Mouse (Mus musculus): Measurements from ENCODE around the gene Rad9a.
"Not testable (repeated sequence)": the region's sequence is repeated elsewhere in the genome, so short reads cannot be mapped to it uniquely, and the experiment has no call there.

Gene Rad9a

GRCm38 (mm10) chr19:4201291-4201909 is at the start of gene Rad9a:
Gene Rad9a (minus strand): TSS chr19:4201662.
- in situ Hi-C loops (cut with MboI, MseI) = no loop called here

DNA sequence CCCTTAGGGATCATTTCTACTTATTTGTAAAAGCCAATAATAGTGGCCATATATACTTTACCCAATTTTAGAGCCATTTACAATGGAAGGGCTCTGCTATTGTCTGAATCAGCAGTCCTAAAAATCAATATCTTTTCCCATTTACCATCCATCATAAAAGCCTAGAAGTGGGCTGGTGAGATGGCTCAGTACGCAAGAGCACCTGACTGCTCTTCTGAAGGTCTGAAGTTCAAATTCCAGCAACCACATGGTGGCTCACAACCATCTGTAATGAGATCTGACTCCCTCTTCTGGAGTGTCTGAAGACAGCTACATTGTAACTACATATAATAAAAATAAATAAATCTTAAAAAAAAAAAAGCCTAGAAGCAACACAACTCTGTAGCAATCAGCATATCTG is 47.2 kb upstream of the Rad9a start:
- in situ Hi-C loops (cut with MboI, MseI) = not testable (repeated sequence)

DNA sequence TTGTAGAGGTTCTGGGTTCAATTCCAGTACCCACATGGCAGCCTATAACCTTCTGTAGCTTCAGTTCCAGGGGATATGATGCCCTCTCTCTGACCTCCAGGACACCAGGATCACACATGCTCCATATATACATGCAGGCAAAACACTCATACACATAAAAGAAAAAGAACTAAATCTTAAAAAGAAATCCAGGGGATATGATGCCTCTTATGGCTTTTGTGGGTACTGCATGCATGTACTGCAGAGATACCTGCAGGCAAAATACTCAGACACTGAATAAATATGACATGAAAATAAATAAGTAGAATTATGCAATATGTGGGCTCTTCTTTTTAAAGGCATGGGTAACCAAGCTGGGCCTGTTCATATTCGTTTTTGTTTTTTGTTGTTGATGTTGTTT is 45.5 kb upstream of the Rad9a start:
- in situ Hi-C loops (cut with MboI, MseI) = no loop called here

GRCm38 (mm10) chr19:4244775-4245174 is 43.3 kb upstream of the Rad9a start:
- in situ Hi-C loops (cut with MboI, MseI) = loop anchor here (5.0 kb wide), 1 partner anchor 37 kb away; no protein-coding TSS in a partner anchor

GRCm38 (mm10) chr19:4242416-4242815 is 41.0 kb upstream of the Rad9a start:
- in situ Hi-C loops (cut with MboI, MseI) = loop anchor here (5.0 kb wide), 1 partner anchor 35 kb away; no protein-coding TSS in a partner anchor

DNA sequence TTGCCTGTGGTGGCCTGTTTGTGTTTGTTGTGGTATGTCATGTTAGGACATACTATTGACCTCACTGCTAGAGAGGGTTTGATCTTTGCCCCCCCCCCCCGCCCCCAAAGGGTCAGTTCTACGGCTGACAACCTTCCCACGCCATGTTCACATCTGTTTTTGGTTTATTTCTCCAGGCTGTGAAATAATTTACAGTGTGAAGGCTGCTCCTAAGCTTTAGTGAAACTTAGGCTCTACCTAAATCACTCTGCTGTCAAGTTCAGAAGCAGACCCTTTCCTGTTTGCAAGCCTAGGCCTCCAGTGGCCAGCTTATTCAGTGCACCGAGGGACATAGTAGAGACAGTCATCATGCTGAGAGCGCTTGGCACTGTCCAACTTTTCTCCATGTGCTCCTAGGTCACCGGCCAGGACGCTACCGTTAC is 38.8 kb upstream of the Rad9a start:
- in situ Hi-C loops (cut with MboI, MseI) = loop anchor here (5.0 kb wide), 1 partner anchor 33 kb away; no protein-coding TSS in a partner anchor

GRCm38 (mm10) chr19:4234548-4234947 is 33.1 kb upstream of the Rad9a start:
- in situ Hi-C loops (cut with MboI, MseI) = no loop called here

- in situ Hi-C loops (cut with MboI, MseI) = no loop called here
Measured at GRCm38 (mm10) chr19:4232651-4233050, 31.2 kb upstream of the Rad9a start.

- in situ Hi-C loops (cut with MboI, MseI) = no loop called here
Measured at GRCm38 (mm10) chr19:4232186-4232572, 30.7 kb upstream of the Rad9a start.

DNA sequence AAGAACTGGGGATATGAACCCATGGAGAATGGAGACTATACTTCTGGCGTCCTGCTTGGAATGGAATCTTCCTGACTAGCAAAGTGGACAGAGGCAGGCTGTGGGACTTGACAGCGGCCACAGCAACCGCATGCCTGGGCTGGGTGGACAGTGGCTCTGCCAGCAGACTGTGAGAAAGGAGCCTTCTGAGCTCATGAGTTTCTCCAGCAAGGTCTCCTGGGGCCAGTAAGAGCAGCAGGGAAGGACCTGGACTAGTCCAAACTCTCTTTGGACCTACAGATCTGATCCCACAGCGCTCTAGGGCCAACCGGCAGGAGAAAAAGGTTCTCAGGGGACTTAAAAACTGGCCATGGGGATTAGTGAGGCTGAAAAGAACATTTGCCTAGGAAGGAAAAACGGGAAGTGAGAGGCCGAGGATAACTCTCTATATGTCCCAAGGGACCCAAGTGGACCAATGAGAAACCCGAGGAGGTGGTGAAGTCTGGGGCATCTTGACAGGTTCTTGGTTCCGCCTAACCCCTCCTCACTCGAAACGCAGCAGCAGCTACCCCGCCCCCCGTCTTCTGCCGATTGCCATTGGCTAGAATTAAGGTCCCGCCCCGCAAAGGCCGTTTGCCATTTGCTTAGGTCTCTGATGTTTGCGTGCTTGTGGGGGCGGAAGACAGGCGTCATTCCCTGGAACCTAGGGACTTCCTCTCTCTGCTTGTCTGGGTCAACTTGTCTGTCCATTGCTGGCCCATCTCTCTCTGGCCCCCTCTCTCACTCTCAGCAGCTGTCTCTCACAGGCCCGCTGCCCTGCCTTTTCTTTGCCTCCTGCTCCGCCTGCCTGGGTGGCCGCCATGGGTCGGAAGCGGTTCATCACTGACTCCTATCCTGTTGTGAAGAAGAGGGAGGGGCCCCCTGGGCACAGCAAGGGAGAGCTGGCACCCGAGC is 30.1 kb upstream of the Rad9a start, which contains the start of gene Pold4:
Gene Pold4, plus strand, starts transcription at position 647 of the 933 bp plus-strand sequence.
- in situ Hi-C loops (cut with MboI, MseI) = no loop called here

- in situ Hi-C loops (cut with MboI, MseI) = no loop called here
Measured at GRCm38 (mm10) chr19:4230415-4230814, 29.0 kb upstream of the Rad9a start.

GRCm38 (mm10) chr19:4229451-4230076 is 28.1 kb upstream of the Rad9a start:
- in situ Hi-C loops (cut with MboI, MseI) = no loop called here

DNA sequence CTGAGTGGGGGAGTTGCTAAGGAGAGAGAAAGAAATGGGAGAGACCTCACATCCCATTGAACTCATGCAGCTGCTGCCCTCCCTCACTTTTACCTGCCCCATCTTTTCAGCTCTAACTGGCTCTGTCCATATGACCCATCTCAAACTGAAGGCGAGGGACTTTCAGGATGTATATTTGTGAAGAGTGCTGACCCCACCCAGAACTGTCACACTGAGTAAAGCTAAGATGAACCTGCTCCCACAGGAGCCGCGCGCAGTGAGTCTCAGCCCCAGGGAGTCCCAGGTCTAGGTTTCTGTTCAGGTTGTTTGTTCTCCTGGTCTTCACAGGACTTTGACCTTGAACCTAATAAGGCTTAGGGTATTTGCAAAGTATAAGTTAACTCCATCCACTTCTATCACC is 27.4 kb upstream of the Rad9a start:
- in situ Hi-C loops (cut with MboI, MseI) = no loop called here

- in situ Hi-C loops (cut with MboI, MseI) = no loop called here
Measured at GRCm38 (mm10) chr19:4227894-4228678, 26.6 kb upstream of the Rad9a start.

DNA sequence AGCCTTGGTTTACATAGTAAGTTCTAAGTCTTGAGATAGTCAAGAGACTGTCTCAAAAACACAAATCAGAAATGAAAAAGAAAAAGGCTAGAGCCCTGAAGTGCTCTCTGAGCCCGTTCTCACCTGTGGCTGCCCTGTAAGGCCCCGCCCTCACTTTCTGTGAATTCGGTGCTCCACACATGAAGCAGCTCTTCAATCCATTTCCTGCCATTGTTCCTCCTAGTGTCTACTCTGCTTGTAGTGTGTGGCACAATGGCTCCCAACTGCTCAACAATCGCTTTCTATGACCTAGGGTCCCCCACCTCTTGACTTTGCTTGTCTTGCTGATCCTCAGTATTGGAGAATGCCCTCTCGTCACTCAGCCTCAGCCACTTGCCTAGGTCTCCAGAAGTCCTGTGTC is 26.0 kb upstream of the Rad9a start:
- in situ Hi-C loops (cut with MboI, MseI) = no loop called here

DNA sequence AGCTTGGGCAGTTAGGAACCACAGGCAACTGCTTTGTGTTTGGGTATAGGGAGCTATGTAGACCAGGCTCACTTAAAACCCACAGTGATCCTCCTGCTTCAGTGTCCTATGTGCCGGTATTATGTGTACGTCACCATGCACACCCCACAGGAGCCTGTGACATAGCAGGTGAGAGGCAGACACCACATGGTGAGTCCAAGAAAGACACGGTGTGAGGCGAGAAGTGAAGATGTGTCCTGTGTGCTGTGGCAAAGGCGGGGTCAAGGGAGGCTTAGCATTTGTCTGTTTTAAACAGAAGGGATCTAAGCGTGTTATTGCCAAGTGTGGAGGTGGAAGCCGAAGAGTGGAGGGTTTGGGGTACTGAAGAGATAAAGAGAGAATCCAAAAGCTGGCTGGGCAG is 25.3 kb upstream of the Rad9a start:
- in situ Hi-C loops (cut with MboI, MseI) = no loop called here

- in situ Hi-C loops (cut with MboI, MseI) = no loop called here
Measured at GRCm38 (mm10) chr19:4222165-4222564, 20.7 kb upstream of the Rad9a start.

- in situ Hi-C loops (cut with MboI, MseI) = no loop called here
Measured at GRCm38 (mm10) chr19:4220957-4221743, 19.7 kb upstream of the Rad9a start.

GRCm38 (mm10) chr19:4220416-4220815 is 19.0 kb upstream of the Rad9a start:
- in situ Hi-C loops (cut with MboI, MseI) = no loop called here

GRCm38 (mm10) chr19:4219943-4220342 is 18.5 kb upstream of the Rad9a start:
- in situ Hi-C loops (cut with MboI, MseI) = no loop called here

DNA sequence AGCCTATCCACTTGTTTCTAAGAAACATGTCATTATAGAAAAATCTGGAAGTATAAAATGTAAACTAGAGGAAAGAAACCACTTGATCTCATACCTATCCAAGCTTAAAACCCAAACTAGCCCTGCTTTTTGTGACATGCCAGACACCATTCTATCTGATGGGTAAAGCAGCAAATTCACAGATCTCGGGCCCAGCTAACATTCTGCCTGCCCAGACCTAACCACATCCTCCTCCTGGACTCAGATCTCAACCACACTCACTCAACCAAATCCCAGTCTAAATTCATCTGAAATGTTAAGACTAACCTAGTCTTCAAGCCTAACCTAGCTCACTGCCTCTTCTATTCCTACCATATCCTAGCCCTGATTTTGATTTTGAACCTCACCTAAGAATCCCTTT is 17.3 kb upstream of the Rad9a start:
- in situ Hi-C loops (cut with MboI, MseI) = no loop called here
